Mouse (Mus musculus) heart, embryonic 11.5 days (tissue): ENCODE results near the gene Msi2. TPM values are rescaled to one million over a fixed set of nuclear protein-coding genes. Genes with fewer than 3 reads are reported as not detected.

Source experiments
- ATAC-seq: fragments of 200-750 bp; cut with Nextera tagmentation; replicated peaks from 2 replicates; pipeline ENCODE4 v1.8.0; 2017; ENCODE audit warnings: moderate library complexity; ENCODE audit not compliant: insufficient number of reproducible peaks, low FRiP score, low TSS enrichment
- H3K27ac ChIP-seq: fragments of 300-500 bp; sonication (generic); 2 replicates; pipeline ENCODE4 v1.5.1; 2014; ENCODE audit warnings: mild to moderate bottlenecking, low read depth, low read length
- H3K27me3 ChIP-seq: fragments of 300-500 bp; sonication (generic); 2 replicates; pipeline ENCODE4 v1.6.1; 2014; ENCODE audit warnings: mild to moderate bottlenecking, low read length, mixed read lengths; ENCODE audit not compliant: control insufficient read depth, insufficient read depth
- H3K36me3 ChIP-seq: fragments of 300-500 bp; sonication (generic); 2 replicates; pipeline ENCODE4 v1.6.1; 2014; ENCODE audit warnings: mild to moderate bottlenecking, low read length, moderate library complexity, mixed read lengths; ENCODE audit not compliant: control insufficient read depth, insufficient read depth
- H3K4me1 ChIP-seq: fragments of 300-500 bp; sonication (generic); 2 replicates; pipeline ENCODE4 v1.6.1; 2014; ENCODE audit warnings: low read length; ENCODE audit not compliant: control insufficient read depth, insufficient read depth
- H3K4me2 ChIP-seq: fragments of 300-500 bp; sonication (generic); 2 replicates; pipeline ENCODE4 v1.6.1; 2014; ENCODE audit warnings: mild to moderate bottlenecking, moderate library complexity
- H3K4me3 ChIP-seq: fragments of 300-500 bp; sonication (generic); 2 replicates; pipeline ENCODE4 v1.5.1; 2014; ENCODE audit warnings: low read depth, low read length
- H3K9ac ChIP-seq: fragments of 300-500 bp; sonication (generic); 2 replicates; pipeline ENCODE4 v1.6.1; 2014; ENCODE audit warnings: mild to moderate bottlenecking, low read depth, low read length, moderate library complexity
- H3K9me3 ChIP-seq: fragments of 300-500 bp; sonication (generic); replicated peaks from 2 replicates; pipeline ENCODE4 v1.6.1; 2016; ENCODE audit warnings: low read length; ENCODE audit not compliant: control insufficient read depth
- WGBS: fragments of 180-500 bp; shearing (Covaris S2); extraction: QIAGEN DNeasy Blood & Tissue Kit; methylation state at CpG from one replicate; pipeline ENCODE4 v1.1.7; 2014; ENCODE audit not compliant: insufficient replicate concordance; 5-methylcytosine and 5-hydroxymethylcytosine counted together
- polyA plus RNA-seq: library from polyadenylated mRNA; unstranded; fragments of >200 nt; fragmentation: Nextera tagmentation; extraction: Ambion mirVana; gene quantifications from 2 replicates; pipeline ENCODE4 v1.2.1, GENCODE M21; 2014

Msi2 gene
- polyA plus RNA-seq, 1 experiment from 2014 or later = 18.4 TPM

GRCm38 (mm10) chr11:88492585-88492984 is 225.7 kb downstream of the Msi2 start:
- Histone ChIP-seq H3K9me3 (no peaks in the 10 kb centered on the region), H3K9ac (no peak overlapping the region), H3K4me2 (no peak overlapping the region), H3K36me3 (no peaks in the 10 kb centered on the region), H3K4me3 (no peak overlapping the region), H3K27me3 (no peaks in the 10 kb centered on the region), H3K27ac (no peak overlapping the region), H3K4me1 (peaks cover 37% of the 10 kb centered on the region)
- WGBS = 87% methylated on average over 2 of the region's 2 CpGs
- ATAC-seq = no peak

GRCm38 (mm10) chr11:88489985-88490384 is 228.3 kb downstream of the Msi2 start:
- Histone ChIP-seq H3K9me3 (no peaks in the 10 kb centered on the region), H3K4me3 (no peak overlapping the region), H3K9ac (no peak overlapping the region), H3K4me2 (0 out of 2 replicates have a peak overlapping the region, but pooled peaks have one; percentile 4), H3K4me1 (peaks cover 43% of the 10 kb centered on the region), H3K27me3 (no peaks in the 10 kb centered on the region), H3K36me3 (no peaks in the 10 kb centered on the region), H3K27ac (peak overlapping the region; percentile 42)
- ATAC-seq = no peak
- WGBS = 57% methylated on average over 4 of the region's 4 CpGs

- WGBS = 79% methylated on average over 17 of the region's 17 CpGs
- Histone ChIP-seq H3K9me3 (no peaks in the 10 kb centered on the region), H3K9ac (no peak overlapping the region), H3K27me3 (no peaks in the 10 kb centered on the region), H3K36me3 (no peaks in the 10 kb centered on the region), H3K4me3 (no peak overlapping the region), H3K4me1 (peaks cover 42% of the 10 kb centered on the region), H3K27ac (peak overlapping the region; percentile 32; the same call in 1 of the 2 replicates), H3K4me2 (no peak overlapping the region)
- no peak for ATAC-seq
Measured at GRCm38 (mm10) chr11:88488941-88489724, 229.2 kb downstream of the Msi2 start.

- ATAC-seq = no peak
- no peak overlapping the region for H3K4me3 ChIP-seq
- WGBS = 66% methylated on average over 13 of the region's 13 CpGs
- H3K27ac ChIP-seq = no peak overlapping the region
- H3K4me2 ChIP-seq = no peak overlapping the region
- peaks cover 42% of the 10 kb centered on the region for H3K4me1 ChIP-seq
- no peaks in the 10 kb centered on the region for H3K9me3 ChIP-seq
- no peaks in the 10 kb centered on the region for H3K27me3 ChIP-seq
- H3K9ac ChIP-seq = no peak overlapping the region
- H3K36me3 ChIP-seq = no peaks in the 10 kb centered on the region
Measured at GRCm38 (mm10) chr11:88488175-88488940, 230.0 kb downstream of the Msi2 start.

GRCm38 (mm10) chr11:88485987-88486386 is 232.3 kb downstream of the Msi2 start:
- no peaks in the 10 kb centered on the region for H3K9me3 ChIP-seq
- H3K9ac ChIP-seq = no peak overlapping the region
- no peaks in the 10 kb centered on the region for H3K27me3 ChIP-seq
- H3K4me1 ChIP-seq = peaks cover 62% of the 10 kb centered on the region
- H3K27ac ChIP-seq = no peak overlapping the region
- WGBS = 65% methylated on average over 1 of the region's 1 CpGs
- H3K4me2 ChIP-seq = no peak overlapping the region
- no peak overlapping the region for H3K4me3 ChIP-seq
- no peak for ATAC-seq
- no peaks in the 10 kb centered on the region for H3K36me3 ChIP-seq

- Histone ChIP-seq H3K36me3 (no peaks in the 10 kb centered on the region), H3K9ac (no peak overlapping the region), H3K27me3 (no peaks in the 10 kb centered on the region), H3K4me3 (no peak overlapping the region), H3K9me3 (no peaks in the 10 kb centered on the region), H3K27ac (no peak overlapping the region; the same call in 1 of the 2 replicates), H3K4me2 (no peak overlapping the region), H3K4me1 (peaks cover 65% of the 10 kb centered on the region)
- no peak for ATAC-seq
- WGBS = 54% methylated on average over 4 of the region's 4 CpGs
Measured at GRCm38 (mm10) chr11:88485088-88485487, 233.2 kb downstream of the Msi2 start.

- Histone ChIP-seq H3K27ac (no peak overlapping the region), H3K4me2 (no peak overlapping the region), H3K36me3 (no peaks in the 10 kb centered on the region), H3K9ac (no peak overlapping the region), H3K9me3 (no peaks in the 10 kb centered on the region), H3K4me1 (peaks cover 62% of the 10 kb centered on the region), H3K4me3 (no peak overlapping the region), H3K27me3 (no peaks in the 10 kb centered on the region)
- ATAC-seq = no peak
- 86% methylated on average over 3 of the region's 3 CpGs for WGBS
Measured at GRCm38 (mm10) chr11:88484047-88484446, 234.3 kb downstream of the Msi2 start.

GRCm38 (mm10) chr11:88482636-88483035 is 235.7 kb downstream of the Msi2 start:
- Histone ChIP-seq H3K9ac (no peak overlapping the region), H3K27me3 (no peaks in the 10 kb centered on the region), H3K4me3 (no peak overlapping the region), H3K4me2 (no peak overlapping the region), H3K4me1 (peaks cover 66% of the 10 kb centered on the region), H3K36me3 (no peaks in the 10 kb centered on the region), H3K9me3 (no peaks in the 10 kb centered on the region), H3K27ac (0 out of 2 replicates have a peak overlapping the region, but pooled peaks have one; percentile 35)
- no peak for ATAC-seq
- 80% methylated on average over 11 of the region's 11 CpGs for WGBS
